Mouse (Mus musculus) liver, embryonic 11.5 days (tissue): ENCODE measurements around the gene Tprg. TPM values are rescaled to one million over a fixed set of nuclear protein-coding genes. Genes with fewer than 3 reads are reported as not detected.

ENCODE experiments used
- ATAC-seq: fragments of 200-750 bp; cut with Nextera tagmentation; replicated peaks from 2 replicates; pipeline ENCODE4 v1.8.0; 2017; ENCODE audit warnings: moderate number of reproducible peaks, mild to moderate bottlenecking, moderate TSS enrichment, moderate library complexity; ENCODE audit not compliant: low FRiP score
- DNase-seq: peaks from one replicate; pipeline ENCODE4 v3.0.0-alpha.2; 2017; ENCODE audit warnings: low spot score
- H3K27ac ChIP-seq: fragments of 300-500 bp; sonication (generic); 2 replicates; pipeline ENCODE4 v1.5.1; 2014; ENCODE audit warnings: mild to moderate bottlenecking, low read depth, low read length, control low read depth
- H3K27me3 ChIP-seq: fragments of 300-500 bp; sonication (generic); replicated peaks from 2 replicates; pipeline ENCODE4 v1.6.1; 2014; ENCODE audit warnings: low read length, mixed read lengths; ENCODE audit not compliant: control insufficient read depth, insufficient read depth
- H3K36me3 ChIP-seq: fragments of 300-500 bp; sonication (generic); 2 replicates; pipeline ENCODE4 v1.6.1; 2014; ENCODE audit warnings: mild to moderate bottlenecking, low read length, moderate library complexity, mixed read lengths; ENCODE audit not compliant: control insufficient read depth, insufficient read depth
- H3K4me1 ChIP-seq: fragments of 300-500 bp; sonication (generic); replicated peaks from 2 replicates; pipeline ENCODE4 v1.6.1; 2014; ENCODE audit warnings: low read length, mixed read lengths; ENCODE audit not compliant: control insufficient read depth, insufficient read depth
- H3K4me2 ChIP-seq: fragments of 300-500 bp; sonication (generic); 2 replicates; pipeline ENCODE4 v1.6.1; 2014; ENCODE audit warnings: mild to moderate bottlenecking, control low read depth, moderate library complexity
- H3K4me3 ChIP-seq: fragments of 300-500 bp; sonication (generic); 2 replicates; pipeline ENCODE4 v1.5.1; 2014; ENCODE audit warnings: low read depth, low read length, control low read depth
- H3K9ac ChIP-seq: fragments of 300-500 bp; sonication (generic); 2 replicates; pipeline ENCODE4 v1.6.1; 2014; ENCODE audit warnings: low read depth, low read length, control low read depth
- H3K9me3 ChIP-seq: fragments of 300-500 bp; sonication (generic); 2 replicates; pipeline ENCODE4 v1.6.1; 2016; ENCODE audit warnings: low read length, inconsistent platforms, mixed read lengths; ENCODE audit not compliant: control insufficient read depth
- WGBS: fragments of 180-500 bp; shearing (Covaris S2); extraction: QIAGEN DNeasy Blood & Tissue Kit; methylation state at CpG from one replicate; pipeline ENCODE4 v1.1.7; 2014; 5-methylcytosine and 5-hydroxymethylcytosine counted together
- polyA plus RNA-seq: library from polyadenylated mRNA; unstranded; fragments of >200 nt; fragmentation: Nextera tagmentation; extraction: Ambion mirVana; gene quantifications from 2 replicates; pipeline ENCODE4 v1.2.1, GENCODE M21; 2014

The Tprg gene
- not detected in 2 replicates for polyA plus RNA-seq

DNA sequence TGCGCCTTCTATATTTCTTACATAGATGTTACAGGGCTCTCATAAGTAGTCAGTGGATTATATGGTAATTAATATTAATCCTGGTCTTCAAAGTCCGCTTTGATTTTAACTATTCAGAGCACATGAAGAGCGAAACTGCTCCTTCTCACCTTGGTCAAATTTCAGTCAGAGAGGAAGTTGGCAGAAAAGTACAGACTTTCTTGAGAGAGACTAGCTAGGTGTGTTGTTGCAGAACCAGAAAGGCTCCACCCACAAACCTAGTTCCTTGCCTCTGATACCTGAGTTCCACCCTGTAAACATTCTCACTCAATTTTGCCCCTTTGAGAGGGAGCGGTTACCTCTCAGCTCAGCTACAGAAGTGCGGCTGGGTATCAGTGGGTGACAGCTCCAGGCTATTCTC is at the start of gene Tprg:
Gene Tprg (plus strand): TSS at position 301 of the 400 bp plus-strand sequence.
- Histone ChIP-seq H3K27ac (no peak within 1 kb of the TSS), H3K9ac (no peak within 1 kb of the TSS), H3K9me3 (no peaks in the 10 kb centered on the region), H3K27me3 (no peaks in the 10 kb centered on the region), H3K4me1 (no peaks in the 10 kb centered on the region), H3K4me3 (no peak within 1 kb of the TSS), H3K4me2 (no peak within 1 kb of the TSS), H3K36me3 (no peaks in the 10 kb centered on the region)
- WGBS = 87% methylated on average over 5 of the region's 5 CpGs
- DNase-seq (no peak), ATAC-seq (no peak)

DNA sequence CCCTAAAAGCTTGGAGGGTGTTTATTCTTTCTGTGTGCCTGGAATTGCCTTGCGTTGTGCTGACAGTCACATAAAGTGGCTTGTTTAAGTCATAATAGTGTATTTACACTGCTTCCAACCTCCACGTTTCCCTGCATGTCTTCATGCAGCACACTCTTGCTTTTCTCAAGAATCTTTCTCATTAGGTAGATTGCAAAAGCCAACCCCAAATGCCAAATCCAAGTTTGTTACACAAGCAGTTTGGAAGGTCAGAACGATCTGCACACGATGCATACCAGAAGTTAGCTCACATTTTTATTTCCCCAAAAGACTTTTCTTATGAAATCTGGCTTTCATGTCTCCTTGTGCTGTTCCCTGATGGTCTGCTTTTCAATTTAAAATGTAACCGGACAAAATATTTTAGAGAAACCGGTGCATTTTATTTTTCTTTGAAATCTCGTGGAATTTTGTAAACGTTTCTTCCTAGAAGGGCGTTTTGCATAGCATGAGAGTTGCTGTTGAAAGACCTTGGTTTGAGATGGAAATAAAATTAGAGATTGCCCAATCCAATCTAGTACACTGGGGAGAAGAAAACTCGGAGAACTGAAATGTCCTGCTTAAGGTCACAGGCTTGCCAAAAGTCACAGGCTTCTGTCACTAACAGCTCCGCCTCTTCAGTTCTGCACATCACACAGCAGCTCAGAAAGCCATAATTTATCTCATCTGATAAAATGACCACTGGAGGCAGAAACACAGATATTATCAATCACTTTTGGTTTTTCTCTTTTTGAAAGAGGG is 48.2 kb upstream of the Tprg start:
- Histone ChIP-seq H3K9me3 (no peaks in the 10 kb centered on the region), H3K4me3 (no peak overlapping the region), H3K4me1 (no peaks in the 10 kb centered on the region), H3K4me2 (no peak overlapping the region), H3K36me3 (no peaks in the 10 kb centered on the region), H3K9ac (no peak overlapping the region), H3K27ac (no peak overlapping the region), H3K27me3 (no peaks in the 10 kb centered on the region)
- no peak for ATAC-seq
- DNase-seq = no peak
- WGBS = 71% methylated on average over 11 of the region's 11 CpGs

DNA sequence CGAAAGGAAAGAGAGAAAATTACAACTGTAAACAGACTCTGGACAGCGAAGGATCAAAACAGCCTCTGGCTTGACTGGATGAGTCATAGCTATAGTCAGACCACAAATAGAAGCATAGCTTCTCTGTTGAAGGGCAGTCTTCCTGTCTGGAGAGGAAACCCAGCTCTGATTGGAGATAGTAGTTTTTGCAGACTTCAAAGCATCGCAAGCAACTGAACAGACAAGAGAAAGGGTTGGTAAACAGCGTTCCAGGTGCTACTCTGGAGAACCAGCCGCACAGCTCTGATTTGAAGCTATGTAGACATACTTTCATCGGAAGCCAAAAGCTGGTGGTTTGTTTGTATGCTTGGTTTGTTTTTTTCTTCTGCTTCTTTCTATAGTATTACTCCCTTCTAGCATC is 37.7 kb upstream of the Tprg start:
- no peak overlapping the region for H3K4me2 ChIP-seq
- 65% methylated on average over 6 of the region's 6 CpGs for WGBS
- DNase-seq (no peak), ATAC-seq (no peak)
- H3K9ac ChIP-seq = no peak overlapping the region
- no peaks in the 10 kb centered on the region for H3K4me1 ChIP-seq
- no peak overlapping the region for H3K4me3 ChIP-seq
- no peaks in the 10 kb centered on the region for H3K27me3 ChIP-seq
- no peak overlapping the region for H3K27ac ChIP-seq
- no peaks in the 10 kb centered on the region for H3K36me3 ChIP-seq
- H3K9me3 ChIP-seq = no peaks in the 10 kb centered on the region

DNA sequence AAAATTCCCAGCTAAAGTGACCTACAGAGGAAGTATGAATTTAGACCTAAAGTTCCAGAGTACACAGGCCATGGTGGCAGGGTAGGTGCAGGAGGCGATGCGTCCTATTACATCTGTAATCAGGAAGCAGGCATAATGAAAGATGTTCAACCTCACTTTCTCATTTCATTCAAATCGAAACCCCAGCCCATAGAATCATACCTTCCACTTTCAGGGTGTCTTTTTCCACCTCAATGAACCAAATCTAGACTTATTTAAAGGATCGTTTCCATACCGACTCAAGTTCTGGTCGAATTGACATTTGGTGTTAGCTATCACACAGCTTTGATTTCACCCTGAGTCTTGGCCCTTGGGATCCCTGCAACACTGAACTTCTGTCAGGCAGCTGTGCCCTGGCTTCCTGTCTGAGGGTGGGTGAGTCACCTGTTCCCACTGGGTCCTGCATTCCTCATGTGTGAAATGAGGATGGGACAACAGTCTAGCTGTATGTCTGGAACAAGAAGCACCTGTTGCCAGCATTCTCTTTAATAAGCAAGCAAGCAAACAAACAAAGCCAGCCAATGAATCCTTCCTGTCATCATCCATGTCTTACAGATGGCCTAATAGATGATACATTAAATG is 36.4 kb upstream of the Tprg start:
- no peaks in the 10 kb centered on the region for H3K36me3 ChIP-seq
- no peaks in the 10 kb centered on the region for H3K9me3 ChIP-seq
- no peak overlapping the region for H3K9ac ChIP-seq
- H3K4me1 ChIP-seq = no peaks in the 10 kb centered on the region
- no peaks in the 10 kb centered on the region for H3K27me3 ChIP-seq
- H3K4me2 ChIP-seq = no peak overlapping the region
- DNase-seq = no peak
- no peak overlapping the region for H3K4me3 ChIP-seq
- 85% methylated on average over 6 of the region's 6 CpGs for WGBS
- ATAC-seq = no peak
- no peak overlapping the region for H3K27ac ChIP-seq

DNA sequence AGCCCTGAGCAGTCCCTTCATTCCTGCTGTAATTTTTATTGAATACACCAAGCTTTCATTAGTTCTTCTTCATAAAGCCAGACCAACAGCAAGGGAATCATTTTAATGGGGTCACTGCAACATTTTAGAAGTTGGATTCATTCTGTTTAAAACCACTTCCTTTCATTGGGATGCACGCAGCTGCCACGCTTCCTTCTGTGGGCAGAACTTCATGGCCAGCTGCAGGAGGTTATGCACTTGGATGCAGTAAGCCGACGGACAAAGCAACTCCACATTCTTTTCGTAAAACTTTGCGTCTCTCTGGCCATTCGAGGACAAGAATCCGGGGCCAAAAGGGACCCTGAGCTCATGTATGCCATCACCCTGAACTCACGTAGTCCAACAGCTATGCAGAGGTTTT is 35.5 kb upstream of the Tprg start:
- H3K9ac ChIP-seq = no peak overlapping the region
- no peak overlapping the region for H3K4me2 ChIP-seq
- no peaks in the 10 kb centered on the region for H3K4me1 ChIP-seq
- no peak overlapping the region for H3K27ac ChIP-seq
- no peak overlapping the region for H3K4me3 ChIP-seq
- WGBS = 79% methylated on average over 9 of the region's 9 CpGs
- no peaks in the 10 kb centered on the region for H3K36me3 ChIP-seq
- no peaks in the 10 kb centered on the region for H3K27me3 ChIP-seq
- DNase-seq (no peak), ATAC-seq (no peak)
- no peaks in the 10 kb centered on the region for H3K9me3 ChIP-seq

DNA sequence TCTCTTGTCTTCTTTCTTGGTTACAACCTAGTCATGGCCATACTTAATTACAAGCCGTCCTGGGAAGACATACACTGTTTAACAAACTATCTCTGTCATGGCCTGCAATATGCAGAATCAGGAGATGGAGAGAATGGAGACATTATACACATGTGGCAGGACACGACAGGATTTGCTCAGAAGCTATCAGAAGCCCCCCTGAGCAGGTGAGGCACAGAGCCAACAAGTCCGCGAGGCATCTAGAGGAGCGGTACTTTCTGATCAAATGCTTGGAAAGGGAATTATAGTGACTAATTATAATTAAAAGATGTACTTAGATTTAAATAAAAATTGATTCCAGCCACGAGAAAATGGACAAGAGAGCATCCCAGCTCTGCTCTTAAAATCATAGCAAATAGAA is 32.0 kb upstream of the Tprg start:
- DNase-seq (no peak), ATAC-seq (no peak)
- H3K4me3 ChIP-seq = no peak overlapping the region
- 82% methylated on average over 6 of the region's 6 CpGs for WGBS
- no peak overlapping the region for H3K9ac ChIP-seq
- no peaks in the 10 kb centered on the region for H3K36me3 ChIP-seq
- no peaks in the 10 kb centered on the region for H3K27me3 ChIP-seq
- no peaks in the 10 kb centered on the region for H3K9me3 ChIP-seq
- no peak overlapping the region for H3K4me2 ChIP-seq
- H3K4me1 ChIP-seq = no peaks in the 10 kb centered on the region
- no peak overlapping the region for H3K27ac ChIP-seq

DNA sequence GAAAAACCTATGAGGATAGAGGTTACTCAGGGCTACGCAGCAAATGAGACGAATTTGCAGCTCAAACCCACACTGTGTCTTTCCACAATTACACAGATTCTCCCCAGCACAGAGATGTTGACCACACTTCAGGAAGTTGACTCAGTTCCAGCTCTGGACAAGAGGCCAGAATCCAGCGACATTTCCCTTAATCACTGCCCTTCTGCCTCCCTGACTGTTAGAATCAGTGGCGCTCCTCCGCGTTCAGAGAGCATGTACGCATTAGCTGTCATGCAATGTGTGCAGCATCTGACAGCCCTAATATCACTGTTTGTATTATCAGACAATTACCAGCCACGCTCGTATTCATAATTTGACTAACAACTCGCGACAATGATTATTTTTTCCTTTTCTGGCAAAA is 31.4 kb upstream of the Tprg start:
- no peak overlapping the region for H3K27ac ChIP-seq
- no peaks in the 10 kb centered on the region for H3K9me3 ChIP-seq
- no peak for ATAC-seq
- no peak for DNase-seq
- WGBS = 69% methylated on average over 11 of the region's 11 CpGs
- no peak overlapping the region for H3K4me3 ChIP-seq
- H3K9ac ChIP-seq = no peak overlapping the region
- no peak overlapping the region for H3K4me2 ChIP-seq
- no peaks in the 10 kb centered on the region for H3K4me1 ChIP-seq
- H3K27me3 ChIP-seq = no peaks in the 10 kb centered on the region
- no peaks in the 10 kb centered on the region for H3K36me3 ChIP-seq

DNA sequence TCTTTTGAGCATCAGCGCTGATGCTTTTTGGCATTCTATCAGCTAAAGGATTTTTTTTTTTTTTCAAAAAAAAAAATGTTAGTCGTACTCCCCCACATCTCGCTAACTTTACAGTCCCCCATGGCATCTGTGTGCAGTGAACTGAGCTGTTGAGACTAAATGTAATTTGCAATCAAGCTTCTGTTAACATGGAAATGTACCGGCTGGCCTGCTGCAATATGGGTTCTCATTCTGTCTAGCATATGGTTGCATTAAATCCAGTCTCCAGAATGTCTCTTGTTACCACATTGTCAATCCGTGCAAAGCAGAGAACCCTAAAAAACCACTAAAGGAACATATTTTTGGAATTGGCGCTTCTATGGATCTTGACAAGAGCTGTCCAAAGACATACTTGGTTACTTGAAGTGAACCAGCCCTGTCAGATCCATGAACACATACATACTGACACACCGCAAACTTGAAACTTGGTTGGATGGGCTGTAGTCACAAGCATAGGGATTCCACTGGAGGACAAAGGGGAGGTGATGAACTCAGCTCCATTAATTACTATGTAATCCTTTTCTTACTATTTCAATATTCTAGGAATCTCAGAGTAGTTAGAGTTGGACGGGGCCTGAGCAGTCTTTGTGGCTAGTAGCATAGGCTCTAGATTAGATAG is 30.9 kb upstream of the Tprg start:
- H3K27ac ChIP-seq = no peak overlapping the region
- H3K36me3 ChIP-seq = no peaks in the 10 kb centered on the region
- DNase-seq (no peak), ATAC-seq (no peak)
- H3K4me3 ChIP-seq = no peak overlapping the region
- no peaks in the 10 kb centered on the region for H3K4me1 ChIP-seq
- no peak overlapping the region for H3K4me2 ChIP-seq
- H3K9ac ChIP-seq = no peak overlapping the region
- no peaks in the 10 kb centered on the region for H3K27me3 ChIP-seq
- 87% methylated on average over 8 of the region's 8 CpGs for WGBS
- no peaks in the 10 kb centered on the region for H3K9me3 ChIP-seq
